Comparison of ENCODE assay signal across 8 mouse cellular contexts in genomic region chr1:132389886-132390585, GRCm38 (mm10). TPM values are rescaled to one million over a fixed set of nuclear protein-coding genes. Genes with fewer than 3 reads are reported as not detected.
DNase-seq lines count a peak whose midpoint lies in the region; ATAC-seq and TF ChIP-seq lines count a peak whose summit lies in the region.

No protein-coding gene starts in this region.

- DNase-seq in adrenal gland, adult (ENCODE audit: inconsistent age in 2 of 2, low spot score in 1 of 2) = peak; percentile 46 to 78
- no peak for DNase-seq in adrenal gland, postnatal 14 days
- peak; percentile 92 to 97 for DNase-seq in cerebellum, adult 2 months
- peak; percentile 62 for DNase-seq in forebrain, postnatal 0 days
- DNase-seq in hindbrain, embryonic 14.5 days (ENCODE audit: low spot score) = peak; percentile 63
- DNase-seq in left cerebral cortex, adult 2 months (ENCODE audit: extremely low spot score in 1 of 2, low spot score in 2 of 2) = peak in 1 of 2 experiments; percentile 70
- DNase-seq in spleen, adult 2 months (ENCODE audit: low read depth in 1 of 2, low spot score in 2 of 2) = peak; percentile 27 to 65

- H3K4me2 ChIP-seq in forebrain, postnatal 0 days (ENCODE audit: low read depth) = peak overlapping the region; percentile 87
- H3K4me2 ChIP-seq in hindbrain, embryonic 14.5 days (replicated peaks) = peak overlapping the region; percentile 93

- WGBS in cerebellum, adult 2 months = 2% methylated on average over 15 of the region's 15 CpGs
- 4% methylated on average over 15 of the region's 15 CpGs for WGBS in forebrain, postnatal 0 days
- WGBS in hindbrain, embryonic 14.5 days = 10% methylated on average over 15 of the region's 15 CpGs
- WGBS in spleen, adult 2 months = 49% methylated on average over 15 of the region's 15 CpGs

- peak; percentile 65; the same call in 1 of the 2 replicates for TF ChIP-seq POLR2A in cerebellum, adult 2 months (IDR thresholded peaks at IDR 0.05; ENCODE audit: borderline replicate concordance, insufficient read depth, low read length)
- no peak for TF ChIP-seq POLR2A in spleen, adult 2 months (IDR thresholded peaks at IDR 0.05; ENCODE audit: low read depth, low read length)

- peak overlapping the region; percentile 86 for H3K9ac ChIP-seq in forebrain, postnatal 0 days
- peak overlapping the region; percentile 96 for H3K9ac ChIP-seq in hindbrain, embryonic 14.5 days

- ATAC-seq in forebrain, postnatal 0 days = peak; percentile 13; the same call in 1 of the 2 replicates
- ATAC-seq in hindbrain, embryonic 14.5 days (ENCODE audit: low FRiP score) = no peak; the same call in 1 of the 2 replicates

- no peaks in the 10 kb centered on the region for H3K9me3 ChIP-seq in forebrain, postnatal 0 days (ENCODE audit: low read length)
- H3K9me3 ChIP-seq in hindbrain, embryonic 14.5 days (ENCODE audit: control insufficient read depth, low read length) = no peaks in the 10 kb centered on the region
- no peaks in the 10 kb centered on the region for H3K9me3 ChIP-seq in megakaryocyte, embryonic 14.5 days

- TF ChIP-seq CTCF in cerebellum, adult 2 months (IDR thresholded peaks at IDR 0.05; ENCODE audit: borderline replicate concordance, insufficient read depth, low read depth, low read length) = peak; percentile 81
- TF ChIP-seq CTCF in forebrain, postnatal 0 days (IDR thresholded peaks at IDR 0.05; ENCODE audit: low read depth) = peak; percentile 54
- peak; percentile 55 for TF ChIP-seq CTCF in left cerebral cortex, adult 2 months (IDR thresholded peaks at IDR 0.05)
- peak; percentile 48; the same call in 1 of the 2 replicates for TF ChIP-seq CTCF in spleen, adult 2 months (IDR thresholded peaks at IDR 0.05; ENCODE audit: extremely low read depth, insufficient read depth, insufficient read length, insufficient replicate concordance)

- H3K4me1 ChIP-seq in cerebellum, adult 2 months (ENCODE audit: control insufficient read depth, insufficient read depth, low read length) = peaks cover 17% of the 10 kb centered on the region; the same call in 1 of the 2 replicates
- H3K4me1 ChIP-seq in forebrain, postnatal 0 days (ENCODE audit: insufficient read depth) = peaks cover 27% of the 10 kb centered on the region
- H3K4me1 ChIP-seq in hindbrain, embryonic 14.5 days (replicated peaks; ENCODE audit: control insufficient read depth, insufficient read depth, low read length) = peaks cover 45% of the 10 kb centered on the region
- peaks cover 47% of the 10 kb centered on the region for H3K4me1 ChIP-seq in megakaryocyte, embryonic 14.5 days
- H3K4me1 ChIP-seq in spleen, adult 2 months (ENCODE audit: control insufficient read depth, insufficient read depth, insufficient read length) = peaks cover 9% of the 10 kb centered on the region

- H3K27me3 ChIP-seq in cerebellum, adult 2 months (ENCODE audit: control insufficient read depth, insufficient read depth, low read length) = no peaks in the 10 kb centered on the region
- H3K27me3 ChIP-seq in forebrain, postnatal 0 days (ENCODE audit: insufficient read depth, low read length) = no peaks in the 10 kb centered on the region
- H3K27me3 ChIP-seq in hindbrain, embryonic 14.5 days (ENCODE audit: control insufficient read depth, insufficient read depth, low read length) = no peaks in the 10 kb centered on the region
- H3K27me3 ChIP-seq in megakaryocyte, embryonic 14.5 days (replicated peaks) = peaks cover 96% of the 10 kb centered on the region
- H3K27me3 ChIP-seq in spleen, adult 2 months (ENCODE audit: control insufficient read depth, insufficient read depth, low read length) = peaks cover 9% of the 10 kb centered on the region

- peak overlapping the region; percentile 92 for H3K4me3 ChIP-seq in cerebellum, adult 2 months (replicated peaks; ENCODE audit: insufficient read depth, low read depth, low read length)
- H3K4me3 ChIP-seq in forebrain, postnatal 0 days (ENCODE audit: low read depth, low read length) = peak overlapping the region; percentile 73
- peak overlapping the region; percentile 89 for H3K4me3 ChIP-seq in hindbrain, embryonic 14.5 days (replicated peaks; ENCODE audit: low read length)
- peak overlapping the region; percentile 80 for H3K4me3 ChIP-seq in left cerebral cortex, adult 2 months
- peak overlapping the region; percentile 7 for H3K4me3 ChIP-seq in megakaryocyte, embryonic 14.5 days (replicated peaks)
- H3K4me3 ChIP-seq in spleen, adult 2 months (ENCODE audit: extremely low read depth, insufficient read depth, insufficient read length) = 0 out of 2 replicates have a peak overlapping the region, but pooled peaks have one; percentile 9

- peak overlapping the region; percentile 90 for H3K27ac ChIP-seq in cerebellum, adult 2 months (ENCODE audit: insufficient read depth, low read length)
- peak overlapping the region; percentile 91 for H3K27ac ChIP-seq in forebrain, postnatal 0 days (ENCODE audit: low read depth, low read length)
- peak overlapping the region; percentile 92 for H3K27ac ChIP-seq in hindbrain, embryonic 14.5 days
- H3K27ac ChIP-seq in left cerebral cortex, adult 2 months = peak overlapping the region; percentile 87
- peak overlapping the region; percentile 11; the same call in 1 of the 2 replicates for H3K27ac ChIP-seq in spleen, adult 2 months (ENCODE audit: insufficient read depth, low read length)

- intact Hi-C loops in left cerebral cortex, adult 2 months (cut with DNase I) = loop anchor here (1.0 to 2.0 kb wide), 2 partner anchors 13 to 23 kb away; no protein-coding TSS in a partner anchor

- H3K36me3 ChIP-seq in forebrain, postnatal 0 days (ENCODE audit: insufficient read depth) = no peaks in the 10 kb centered on the region
- no peaks in the 10 kb centered on the region for H3K36me3 ChIP-seq in hindbrain, embryonic 14.5 days (replicated peaks; ENCODE audit: control insufficient read depth, insufficient read depth)
- H3K36me3 ChIP-seq in megakaryocyte, embryonic 14.5 days (replicated peaks; ENCODE audit: low read length) = no peaks in the 10 kb centered on the region
- H3K36me3 ChIP-seq in spleen, adult 2 months (ENCODE audit: control insufficient read depth, insufficient read depth, low read length) = no peaks in the 10 kb centered on the region

RNA-seq across cellular contexts. Expression of gene Tmcc2, which starts 1.0 kb away (rescaled TPM):
- 12.1 and 26.9 TPM in 2 replicates for total RNA-seq in adrenal gland, postnatal 14 days (2021)
- 150 and 157 TPM in 2 replicates for polyA plus RNA-seq in cerebellum, adult 2 months (2012; rRNA removed)
- total RNA-seq in forebrain, postnatal 0 days (2014; rRNA removed) = 104 TPM in 2 replicates
- 37.4 and 41.9 TPM in 2 replicates for polyA plus RNA-seq in forebrain, postnatal 0 days (2015; fragmentation: Nextera tagmentation; extraction: Ambion mirVana)
- 31.0 and 33.9 TPM in 2 replicates for polyA plus RNA-seq in hindbrain, embryonic 14.5 days (2014; fragmentation: Nextera tagmentation; extraction: Ambion mirVana)
- total RNA-seq in left cerebral cortex, adult 2 months (2021) = 100 to 1,000 TPM; 178 to 192 TPM
- polyA plus RNA-seq in megakaryocyte, embryonic 14.5 days (2012; ENCODE audit: insufficient read depth, low replicate concordance) = 26.7 and 30.0 TPM in 2 replicates
- 116 and 244 TPM in 2 replicates for polyA plus RNA-seq in spleen, adult 2 months (2012; rRNA removed)

RNA-seq across cellular contexts. Expression of gene Dstyk, which starts 27.3 kb away (rescaled TPM):
- total RNA-seq in adrenal gland, postnatal 14 days (2021) = 20.1 and 23.2 TPM in 2 replicates
- polyA plus RNA-seq in cerebellum, adult 2 months (2012; rRNA removed) = 32.6 and 36.5 TPM in 2 replicates
- 18.3 and 18.9 TPM in 2 replicates for total RNA-seq in forebrain, postnatal 0 days (2014; rRNA removed)
- polyA plus RNA-seq in forebrain, postnatal 0 days (2015; fragmentation: Nextera tagmentation; extraction: Ambion mirVana) = 4.8 and 6.0 TPM in 2 replicates
- 10.0 and 10.4 TPM in 2 replicates for polyA plus RNA-seq in hindbrain, embryonic 14.5 days (2014; fragmentation: Nextera tagmentation; extraction: Ambion mirVana)
- total RNA-seq in left cerebral cortex, adult 2 months (2021) = 10 to 100 TPM; 44.9 to 45.5 TPM
- polyA plus RNA-seq in megakaryocyte, embryonic 14.5 days (2012; ENCODE audit: insufficient read depth, low replicate concordance) = 0.19 and 0.83 TPM in 2 replicates
- polyA plus RNA-seq in spleen, adult 2 months (2012; rRNA removed) = 4.6 and 5.3 TPM in 2 replicates

Comparison
In these comparisons a context has a peak if more than half of its experiments do, and no peak if none do; other contexts are left out.
1. H3K27ac ChIP-seq: peak in every context shown above with its lines; median percentile 92 in hindbrain, embryonic 14.5 days; 91 in forebrain, postnatal 0 days; 90 in cerebellum, adult 2 months; 87 in left cerebral cortex, adult 2 months; 11 in spleen, adult 2 months.
2. H3K4me3 ChIP-seq: peak in every context shown above with its lines; median percentile 92 in cerebellum, adult 2 months; 89 in hindbrain, embryonic 14.5 days; 80 in left cerebral cortex, adult 2 months; 73 in forebrain, postnatal 0 days; 9 in spleen, adult 2 months; 7 in megakaryocyte, embryonic 14.5 days.